9 mouse cellular contexts compared by ENCODE assay signal in genomic region chr17:48280943-48281738, GRCm38 (mm10). TPM values are rescaled to one million over a fixed set of nuclear protein-coding genes. Genes with fewer than 3 reads are reported as not detected.
DNase-seq lines count a peak whose midpoint lies in the region; ATAC-seq lines count a peak whose summit lies in the region.
"Had no signal": no experiment of that assay in that cellular context is flagged by ENCODE, and none has a peak within 500 bp of the region (broad histone marks: within the 10 kb centered on the region; RNA-seq: fewer than 3 reads in every experiment).

No protein-coding gene starts in this region.

- no peaks in the 10 kb centered on the region for H3K9me3 ChIP-seq in forebrain, embryonic 14.5 days (replicated peaks; ENCODE audit: control insufficient read depth, low read length)
- no peaks in the 10 kb centered on the region for H3K9me3 ChIP-seq in liver, embryonic 13.5 days (replicated peaks)
- H3K9me3 ChIP-seq in stomach, embryonic 16.5 days (replicated peaks; ENCODE audit: control insufficient read depth, low read length) = no peaks in the 10 kb centered on the region

- H3K36me3 ChIP-seq in forebrain, embryonic 14.5 days (ENCODE audit: control insufficient read depth, insufficient read depth, low read length) = no peaks in the 10 kb centered on the region
- no peaks in the 10 kb centered on the region for H3K36me3 ChIP-seq in liver, embryonic 13.5 days
- H3K36me3 ChIP-seq in stomach, embryonic 16.5 days (ENCODE audit: control insufficient read depth, insufficient read depth, low read length) = no peaks in the 10 kb centered on the region

- no peak overlapping the region for H3K27ac ChIP-seq in forebrain, embryonic 14.5 days (ENCODE audit: low read depth, low read length)
- H3K27ac ChIP-seq in liver, embryonic 13.5 days = peak overlapping the region; percentile 67
- H3K27ac ChIP-seq in stomach, embryonic 16.5 days (ENCODE audit: low read length) = no peak overlapping the region

- peak overlapping the region; percentile 53 for H3K4me2 ChIP-seq in forebrain, embryonic 14.5 days (ENCODE audit: low read length)
- peak overlapping the region; percentile 74 for H3K4me2 ChIP-seq in liver, embryonic 13.5 days
- peak overlapping the region; percentile 52 for H3K4me2 ChIP-seq in stomach, embryonic 16.5 days (ENCODE audit: low read depth, low read length)

- intact Hi-C loops in left cerebral cortex, postnatal 14 days (cut with DNase I) = no loop called here

- no peaks in the 10 kb centered on the region for H3K27me3 ChIP-seq in forebrain, embryonic 14.5 days (replicated peaks; ENCODE audit: control insufficient read depth, insufficient read depth, low read length)
- H3K27me3 ChIP-seq in liver, embryonic 13.5 days = no peaks in the 10 kb centered on the region
- no peaks in the 10 kb centered on the region for H3K27me3 ChIP-seq in stomach, embryonic 16.5 days (ENCODE audit: control insufficient read depth, insufficient read depth, low read length)

- peak; percentile 25 to 44 for DNase-seq in spleen, postnatal 10 days (ENCODE audit: low spot score in 2 of 2)
- DNase-seq in spleen, postnatal 14 days (ENCODE audit: low spot score in 2 of 2) = no peak
- DNase-seq in forebrain, embryonic 14.5 days (ENCODE audit: low spot score) = no peak
- DNase-seq in liver, embryonic 13.5 days = no peak
- DNase-seq in cerebellum, adult 11-12 months = no peak
- no peak for DNase-seq in left cerebral cortex, postnatal 14 days (ENCODE audit: low spot score in 2 of 2)

- 21% methylated on average over 18 of the region's 18 CpGs for WGBS in forebrain, embryonic 14.5 days
- WGBS in liver, embryonic 13.5 days (ENCODE audit: insufficient replicate concordance) = 28% methylated on average over 18 of the region's 18 CpGs
- 21% methylated on average over 18 of the region's 18 CpGs for WGBS in stomach, embryonic 16.5 days

- peak overlapping the region; percentile 28 for H3K4me3 ChIP-seq in forebrain, embryonic 14.5 days (ENCODE audit: low read depth, low read length)
- H3K4me3 ChIP-seq in liver, embryonic 13.5 days (replicated peaks) = peak overlapping the region; percentile 58
- peak overlapping the region; percentile 29 for H3K4me3 ChIP-seq in stomach, embryonic 16.5 days (replicated peaks; ENCODE audit: low read length)

- H3K9ac ChIP-seq in forebrain, embryonic 14.5 days (ENCODE audit: low read length) = peak overlapping the region; percentile 56
- peak overlapping the region; percentile 77 for H3K9ac ChIP-seq in liver, embryonic 13.5 days
- peak overlapping the region; percentile 57; the same call in 1 of the 2 replicates for H3K9ac ChIP-seq in stomach, embryonic 16.5 days (ENCODE audit: low read length)

- peaks cover 6% of the 10 kb centered on the region for H3K4me1 ChIP-seq in forebrain, embryonic 14.5 days (ENCODE audit: control insufficient read depth, insufficient read depth, low read length)
- peaks cover 55% of the 10 kb centered on the region for H3K4me1 ChIP-seq in liver, embryonic 13.5 days (replicated peaks)
- H3K4me1 ChIP-seq in stomach, embryonic 16.5 days (ENCODE audit: control insufficient read depth, insufficient read depth, low read length) = peaks cover 4% of the 10 kb centered on the region; the same call in 1 of the 2 replicates

- ATAC-seq in forebrain, embryonic 14.5 days = peak; percentile 74
- peak; percentile 64 for ATAC-seq in liver, embryonic 13.5 days (ENCODE audit: low read depth)
- no peak for ATAC-seq in stomach, embryonic 16.5 days (ENCODE audit: insufficient read depth, low FRiP score)
- ATAC-seq in activated CD4-positive, CD25-positive, alpha-beta regulatory T cell, adult 4 months = no peak
- ATAC-seq: inflammation-experienced regulatory T-cells, adult 6 months had no signal

RNA-seq across cellular contexts. Expression of gene Treml4, which starts 17.0 kb away (rescaled TPM):
- polyA plus RNA-seq in forebrain, embryonic 14.5 days (2014; fragmentation: Nextera tagmentation; extraction: Ambion mirVana) = 0.10 TPM in 1 of 2 replicates, not detected in the other
- 3.5 and 3.6 TPM in 2 replicates for polyA plus RNA-seq in liver, embryonic 13.5 days (2015; fragmentation: Nextera tagmentation; extraction: Ambion mirVana)
- polyA plus RNA-seq in stomach, embryonic 16.5 days (2015; fragmentation: Nextera tagmentation; extraction: Ambion mirVana) = 1.2 and 1.7 TPM in 2 replicates
- not detected for total RNA-seq in left cerebral cortex, postnatal 14 days (2021)
- under 1 TPM in 1 of 2 experiments, not detected in 1; 0.37 TPM for polyA plus RNA-seq in activated CD4-positive, CD25-positive, alpha-beta regulatory T cell, adult 4 months (2017; shearing (Covaris generic))

RNA-seq across cellular contexts. Expression of gene Treml2, which starts 18.2 kb away (rescaled TPM):
- polyA plus RNA-seq in forebrain, embryonic 14.5 days (2014; fragmentation: Nextera tagmentation; extraction: Ambion mirVana) = not detected in 2 replicates
- 4.4 and 5.5 TPM in 2 replicates for polyA plus RNA-seq in liver, embryonic 13.5 days (2015; fragmentation: Nextera tagmentation; extraction: Ambion mirVana)
- polyA plus RNA-seq in stomach, embryonic 16.5 days (2015; fragmentation: Nextera tagmentation; extraction: Ambion mirVana) = 0.24 and 0.48 TPM in 2 replicates
- under 1 TPM; 0.46 to 0.47 TPM for total RNA-seq in left cerebral cortex, postnatal 14 days (2021)
- polyA plus RNA-seq in activated CD4-positive, CD25-positive, alpha-beta regulatory T cell, adult 4 months (2017; shearing (Covaris generic)) = 10 to 100 TPM; 16.1 to 17.1 TPM

RNA-seq across cellular contexts. Expression of gene Trem3, which starts 33.6 kb away (rescaled TPM):
- not detected in 2 replicates for polyA plus RNA-seq in forebrain, embryonic 14.5 days (2014; fragmentation: Nextera tagmentation; extraction: Ambion mirVana)
- 2.1 and 2.2 TPM in 2 replicates for polyA plus RNA-seq in liver, embryonic 13.5 days (2015; fragmentation: Nextera tagmentation; extraction: Ambion mirVana)
- polyA plus RNA-seq in stomach, embryonic 16.5 days (2015; fragmentation: Nextera tagmentation; extraction: Ambion mirVana) = 0.94 and 1.1 TPM in 2 replicates
- total RNA-seq in left cerebral cortex, postnatal 14 days (2021) = under 1 TPM; 0.48 to 0.57 TPM
- polyA plus RNA-seq in activated CD4-positive, CD25-positive, alpha-beta regulatory T cell, adult 4 months (2017; shearing (Covaris generic)) = not detected
- polyA plus RNA-seq: inflammation-experienced regulatory T-cells, adult 6 months had no signal

RNA-seq across cellular contexts. Expression of gene B430306N03Rik, which starts 34.8 kb away (rescaled TPM):
- 0.14 TPM in 1 of 2 replicates, not detected in the other for polyA plus RNA-seq in forebrain, embryonic 14.5 days (2014; fragmentation: Nextera tagmentation; extraction: Ambion mirVana)
- 1.2 and 1.8 TPM in 2 replicates for polyA plus RNA-seq in liver, embryonic 13.5 days (2015; fragmentation: Nextera tagmentation; extraction: Ambion mirVana)
- polyA plus RNA-seq in stomach, embryonic 16.5 days (2015; fragmentation: Nextera tagmentation; extraction: Ambion mirVana) = 0.41 and 0.57 TPM in 2 replicates
- total RNA-seq in left cerebral cortex, postnatal 14 days (2021) = under 1 TPM; 0.08 to 0.11 TPM
- 1 to 10 TPM in 1 of 2 experiments, under 1 TPM in 1; 0.60 to 1.2 TPM for polyA plus RNA-seq in activated CD4-positive, CD25-positive, alpha-beta regulatory T cell, adult 4 months (2017; shearing (Covaris generic))

RNA-seq across cellular contexts. Expression of gene Trem1, which starts 48.6 kb away (rescaled TPM):
- not detected in 2 replicates for polyA plus RNA-seq in forebrain, embryonic 14.5 days (2014; fragmentation: Nextera tagmentation; extraction: Ambion mirVana)
- polyA plus RNA-seq in liver, embryonic 13.5 days (2015; fragmentation: Nextera tagmentation; extraction: Ambion mirVana) = 0.63 and 0.71 TPM in 2 replicates
- 0.10 and 0.48 TPM in 2 replicates for polyA plus RNA-seq in stomach, embryonic 16.5 days (2015; fragmentation: Nextera tagmentation; extraction: Ambion mirVana)
- total RNA-seq in left cerebral cortex, postnatal 14 days (2021) = not detected
- polyA plus RNA-seq in activated CD4-positive, CD25-positive, alpha-beta regulatory T cell, adult 4 months (2017; shearing (Covaris generic)) = not detected
- polyA plus RNA-seq: inflammation-experienced regulatory T-cells, adult 6 months had no signal

Comparison
In these comparisons a context has a peak if more than half of its experiments do, and no peak if none do; other contexts are left out.
1. DNase-seq: peak in spleen, postnatal 10 days (2 of 2); none in spleen, postnatal 14 days (0 of 2), forebrain, embryonic 14.5 days (single experiment), liver, embryonic 13.5 days (single experiment), cerebellum, adult 11-12 months (single experiment) and left cerebral cortex, postnatal 14 days (0 of 2).
2. ATAC-seq: peak in forebrain, embryonic 14.5 days (single experiment) and liver, embryonic 13.5 days (single experiment); none in stomach, embryonic 16.5 days (single experiment) and activated CD4-positive, CD25-positive, alpha-beta regulatory T cell, adult 4 months (single experiment).
3. Peak in every context shown above with its lines, with median percentiles within 50 percentile points of each other: H3K4me2 ChIP-seq, H3K4me3 ChIP-seq and H3K9ac ChIP-seq.